Mouse (Mus musculus) neural tube, embryonic 11.5 days (tissue): ENCODE measurements around the gene Gm15217. TPM values are rescaled to one million over a fixed set of nuclear protein-coding genes. Genes with fewer than 3 reads are reported as not detected.

Experiments
- polyA plus RNA-seq: library from polyadenylated mRNA; unstranded; fragments of >200 nt; fragmentation: Nextera tagmentation; extraction: Ambion mirVana; gene quantifications from 2 replicates; pipeline ENCODE4 v1.2.1, GENCODE M21; 2014

Gene Gm15217
- polyA plus RNA-seq, 1 experiment from 2014 or later: not detected

Other genes starting within 250 kb of the Gm15217 start
- 21.2 and 22.5 TPM in 2 replicates for gene Bmp4, start 11.3 kb downstream of the Gm15217 start, polyA plus RNA-seq